Mouse (Mus musculus) midbrain, embryonic 13.5 days (tissue): Measurements from ENCODE around the gene Slc7a8. TPM values are rescaled to one million over a fixed set of nuclear protein-coding genes. Genes with fewer than 3 reads are reported as not detected.

Experiments used
- ATAC-seq: fragments of 200-750 bp; cut with Nextera tagmentation; 2 replicates; pipeline ENCODE4 v1.8.0; 2017; ENCODE audit warnings: mild to moderate bottlenecking, moderate TSS enrichment, moderate library complexity
- H3K27ac ChIP-seq: fragments of 300-500 bp; sonication (generic); 2 replicates; pipeline ENCODE4 v1.5.1; 2015; ENCODE audit warnings: inconsistent platforms, mild to moderate bottlenecking, moderate library complexity
- H3K27me3 ChIP-seq: fragments of 300-500 bp; sonication (generic); 2 replicates; pipeline ENCODE4 v1.6.1; 2015; ENCODE audit warnings: mild to moderate bottlenecking, inconsistent platforms
- H3K36me3 ChIP-seq: fragments of 300-500 bp; sonication (generic); 2 replicates; pipeline ENCODE4 v1.6.1; 2015; ENCODE audit warnings: mild to moderate bottlenecking, inconsistent platforms
- H3K4me1 ChIP-seq: fragments of 300-500 bp; sonication (generic); replicated peaks from 2 replicates; pipeline ENCODE4 v1.6.1; 2015; ENCODE audit warnings: inconsistent platforms
- H3K4me2 ChIP-seq: fragments of 300-500 bp; sonication (generic); replicated peaks from 2 replicates; pipeline ENCODE4 v1.6.1; 2015; ENCODE audit warnings: moderate library complexity, mild to moderate bottlenecking, inconsistent platforms
- H3K4me3 ChIP-seq: fragments of 300-500 bp; sonication (generic); replicated peaks from 2 replicates; pipeline ENCODE4 v1.5.1; 2015; ENCODE audit warnings: mild to moderate bottlenecking, inconsistent platforms
- H3K9ac ChIP-seq: fragments of 300-500 bp; sonication (generic); replicated peaks from 2 replicates; pipeline ENCODE4 v1.6.1; 2015; ENCODE audit warnings: mild to moderate bottlenecking, inconsistent platforms
- H3K9me3 ChIP-seq: fragments of 300-500 bp; sonication (generic); 2 replicates; pipeline ENCODE4 v1.6.1; 2016; ENCODE audit warnings: mild to moderate bottlenecking, inconsistent platforms
- WGBS: fragments of 180-500 bp; shearing (Covaris S2); methylation state at CpG from one replicate; pipeline ENCODE4 v1.1.7; 2015; 5-methylcytosine and 5-hydroxymethylcytosine counted together
- polyA plus RNA-seq: library from polyadenylated mRNA; unstranded; fragments of >200 nt; fragmentation: Nextera tagmentation; extraction: Ambion mirVana; gene quantifications from 2 replicates; pipeline ENCODE4 v1.2.1, GENCODE M21; 2015

The Slc7a8 gene
- 4.6 and 4.9 TPM in 2 replicates for polyA plus RNA-seq

GRCm38 (mm10) chr14:54781610-54782365 is at the start of gene Slc7a8:
TSS of gene Slc7a8 (minus strand) at chr14:54781946.
- no peaks in the 10 kb centered on the region for H3K9me3 ChIP-seq
- H3K27ac ChIP-seq = peak within 1 kb of the TSS; percentile 57
- peak within 1 kb of the TSS; percentile 52 for H3K4me3 ChIP-seq
- peak within 1 kb of the TSS; percentile 63 for H3K9ac ChIP-seq
- peaks cover 14% of the 10 kb centered on the region for H3K4me1 ChIP-seq
- WGBS = 1% methylated on average over 37 of the region's 37 CpGs
- ATAC-seq = peak; percentile 84
- no peaks in the 10 kb centered on the region for H3K36me3 ChIP-seq
- peak within 1 kb of the TSS; percentile 89 for H3K4me2 ChIP-seq
- H3K27me3 ChIP-seq = peaks cover 20% of the 10 kb centered on the region; the same call in 1 of the 2 replicates

DNA sequence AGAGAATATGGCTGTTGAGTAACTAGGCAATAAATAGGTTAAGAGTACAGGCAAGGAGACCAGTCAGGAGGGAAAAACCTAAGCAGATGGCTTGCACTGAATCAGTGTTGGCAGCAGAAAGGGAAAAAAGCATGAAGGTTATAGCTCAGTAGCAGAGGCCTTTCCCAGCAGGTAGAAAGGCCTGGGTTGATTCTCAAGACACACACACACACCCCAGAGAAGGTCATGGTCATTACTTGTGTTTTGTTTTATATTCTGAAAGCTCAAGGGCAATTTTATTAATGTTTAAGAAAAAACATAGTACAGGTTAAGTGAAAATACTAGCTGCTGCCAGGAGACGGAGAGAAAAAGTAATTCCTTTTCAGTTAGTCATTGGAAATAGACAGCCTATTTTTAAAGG is 42.0 kb upstream of the Slc7a8 start:
- Histone ChIP-seq H3K4me2 (no peak overlapping the region), H3K4me1 (no peaks in the 10 kb centered on the region), H3K27ac (no peak overlapping the region), H3K4me3 (no peak overlapping the region), H3K27me3 (no peaks in the 10 kb centered on the region), H3K36me3 (no peaks in the 10 kb centered on the region), H3K9ac (no peak overlapping the region), H3K9me3 (no peaks in the 10 kb centered on the region)
- 97% methylated on average over 1 of the region's 1 CpGs for WGBS
- no peak for ATAC-seq

GRCm38 (mm10) chr14:54822301-54822700 is 40.6 kb upstream of the Slc7a8 start:
- H3K4me2 ChIP-seq = no peak overlapping the region
- H3K36me3 ChIP-seq = no peaks in the 10 kb centered on the region
- H3K9me3 ChIP-seq = no peaks in the 10 kb centered on the region
- no peak overlapping the region for H3K27ac ChIP-seq
- no peak overlapping the region for H3K4me3 ChIP-seq
- no peaks in the 10 kb centered on the region for H3K27me3 ChIP-seq
- no peak overlapping the region for H3K9ac ChIP-seq
- ATAC-seq = no peak
- no peaks in the 10 kb centered on the region for H3K4me1 ChIP-seq
- 95% methylated on average over 2 of the region's 2 CpGs for WGBS

- Histone ChIP-seq H3K4me2 (no peak overlapping the region), H3K36me3 (no peaks in the 10 kb centered on the region), H3K4me3 (no peak overlapping the region), H3K4me1 (no peaks in the 10 kb centered on the region), H3K27ac (no peak overlapping the region), H3K9ac (no peak overlapping the region), H3K9me3 (no peaks in the 10 kb centered on the region), H3K27me3 (no peaks in the 10 kb centered on the region)
- ATAC-seq = no peak
- WGBS = 52% methylated on average over 2 of the region's 2 CpGs
Observed at GRCm38 (mm10) chr14:54817791-54818190, 36.0 kb upstream of the Slc7a8 start.

DNA sequence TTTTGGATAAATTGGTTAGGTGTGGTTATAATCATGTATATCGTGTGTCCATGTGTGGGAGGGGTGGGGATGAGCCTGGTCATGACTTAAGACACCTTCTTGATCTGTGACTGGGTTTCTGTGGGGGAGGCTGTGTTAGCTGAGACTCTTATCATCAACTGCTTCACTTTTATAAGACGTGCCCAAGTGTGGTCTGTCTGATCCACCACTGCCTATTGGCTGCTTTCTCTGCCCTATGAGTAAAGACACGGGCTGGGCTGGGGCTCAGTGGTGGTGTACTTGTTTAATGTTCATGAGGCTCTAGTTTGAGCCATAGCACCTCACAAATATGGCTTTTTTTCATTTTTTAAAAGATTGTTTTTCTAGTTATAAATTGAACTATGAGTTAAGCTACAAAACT is 34.0 kb upstream of the Slc7a8 start:
- Histone ChIP-seq H3K27ac (no peak overlapping the region), H3K4me2 (no peak overlapping the region), H3K9ac (no peak overlapping the region), H3K36me3 (no peaks in the 10 kb centered on the region), H3K4me1 (no peaks in the 10 kb centered on the region), H3K9me3 (no peaks in the 10 kb centered on the region), H3K27me3 (no peaks in the 10 kb centered on the region), H3K4me3 (no peak overlapping the region)
- 72% methylated on average over 3 of the region's 3 CpGs for WGBS
- no peak for ATAC-seq

GRCm38 (mm10) chr14:54813991-54814390 is 32.2 kb upstream of the Slc7a8 start, which contains the start of gene Rnf212b:
TSS of gene Rnf212b (plus strand) at chr14:54814141.
- H3K4me3 ChIP-seq = no peak within 1 kb of the TSS
- H3K4me2 ChIP-seq = no peak within 1 kb of the TSS

GRCm38 (mm10) chr14:54809668-54810033 is 27.9 kb upstream of the Slc7a8 start:
- WGBS = 92% methylated on average over 3 of the region's 3 CpGs
- Histone ChIP-seq H3K9me3 (no peaks in the 10 kb centered on the region), H3K27me3 (no peaks in the 10 kb centered on the region), H3K4me2 (no peak overlapping the region), H3K9ac (no peak overlapping the region), H3K4me3 (no peak overlapping the region), H3K27ac (no peak overlapping the region), H3K4me1 (no peaks in the 10 kb centered on the region), H3K36me3 (no peaks in the 10 kb centered on the region)
- ATAC-seq = no peak

More at GRCm38 (mm10) chr14:54813991-54814390, 32.2 kb upstream of the Slc7a8 start, which contains the start of gene Rnf212b:
- ATAC-seq = no peak
- no peaks in the 10 kb centered on the region for H3K36me3 ChIP-seq
- H3K27ac ChIP-seq = no peak within 1 kb of the TSS
- H3K4me1 ChIP-seq = no peaks in the 10 kb centered on the region
- H3K9ac ChIP-seq = no peak within 1 kb of the TSS
- no peaks in the 10 kb centered on the region for H3K27me3 ChIP-seq
- 87% methylated on average over 29 of the region's 29 CpGs for whole genome bisulfite sequencing
- no peaks in the 10 kb centered on the region for H3K9me3 ChIP-seq

- H3K9me3 ChIP-seq = no peaks in the 10 kb centered on the region
- 86% methylated on average over 4 of the region's 4 CpGs for WGBS
- H3K36me3 ChIP-seq = no peaks in the 10 kb centered on the region
- no peak overlapping the region for H3K9ac ChIP-seq
- H3K4me1 ChIP-seq = no peaks in the 10 kb centered on the region
- no peaks in the 10 kb centered on the region for H3K27me3 ChIP-seq
- no peak overlapping the region for H3K4me3 ChIP-seq
- H3K27ac ChIP-seq = no peak overlapping the region
- ATAC-seq = no peak
- H3K4me2 ChIP-seq = no peak overlapping the region
Observed at GRCm38 (mm10) chr14:54808718-54809667, 27.2 kb upstream of the Slc7a8 start.

DNA sequence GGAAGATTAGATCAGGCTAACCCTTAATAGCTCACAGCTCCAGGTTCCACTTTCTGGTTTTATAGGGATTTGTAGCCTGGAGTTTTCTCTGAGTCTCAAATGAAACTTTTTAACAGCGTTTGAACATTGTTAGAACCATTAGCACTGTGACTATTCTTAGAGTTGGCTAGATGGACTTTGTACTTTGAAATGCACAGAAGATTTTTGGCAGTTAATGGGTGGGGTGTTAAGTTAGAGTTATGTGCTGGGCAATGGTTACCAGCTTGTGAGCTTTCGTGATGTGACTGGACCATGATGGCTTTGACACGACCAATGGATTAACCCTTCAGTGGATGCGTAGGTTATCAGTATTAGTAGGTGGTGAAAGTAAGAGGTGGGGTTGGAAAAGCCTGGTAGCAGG is 24.4 kb upstream of the Slc7a8 start:
- H3K27ac ChIP-seq = no peak overlapping the region
- H3K4me2 ChIP-seq = no peak overlapping the region
- no peaks in the 10 kb centered on the region for H3K27me3 ChIP-seq
- no peak overlapping the region for H3K9ac ChIP-seq
- no peaks in the 10 kb centered on the region for H3K9me3 ChIP-seq
- H3K4me3 ChIP-seq = no peak overlapping the region
- ATAC-seq = no peak
- 93% methylated on average over 4 of the region's 4 CpGs for WGBS
- no peaks in the 10 kb centered on the region for H3K4me1 ChIP-seq
- H3K36me3 ChIP-seq = no peaks in the 10 kb centered on the region

DNA sequence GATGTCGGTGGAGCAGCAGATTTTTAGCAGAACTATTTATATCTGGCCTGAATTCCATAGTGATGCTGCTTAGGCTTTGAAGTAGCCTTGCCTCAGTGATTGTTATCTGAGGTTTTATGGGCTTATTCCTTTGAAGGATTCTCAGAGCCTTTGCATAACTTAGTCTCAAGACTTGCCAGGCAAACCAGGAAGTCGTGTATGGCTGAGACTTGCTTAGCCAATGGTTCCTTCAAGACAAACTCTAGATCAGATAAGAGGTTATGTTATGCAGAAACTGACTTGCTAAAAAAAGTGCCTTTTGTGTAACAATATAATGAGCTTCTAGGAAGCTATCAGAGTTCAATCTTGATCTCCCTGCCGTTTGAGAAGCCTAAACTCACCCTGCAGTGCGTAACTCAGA is 20.7 kb upstream of the Slc7a8 start:
- no peaks in the 10 kb centered on the region for H3K27me3 ChIP-seq
- H3K9ac ChIP-seq = no peak overlapping the region
- no peak overlapping the region for H3K4me2 ChIP-seq
- H3K36me3 ChIP-seq = no peaks in the 10 kb centered on the region
- H3K4me3 ChIP-seq = no peak overlapping the region
- H3K9me3 ChIP-seq = no peaks in the 10 kb centered on the region
- ATAC-seq = no peak
- H3K4me1 ChIP-seq = no peaks in the 10 kb centered on the region
- WGBS = 86% methylated on average over 4 of the region's 4 CpGs
- H3K27ac ChIP-seq = no peak overlapping the region

- WGBS = 53% methylated on average over 10 of the region's 10 CpGs
Observed at GRCm38 (mm10) chr14:54799686-54800085, 17.9 kb upstream of the Slc7a8 start.

GRCm38 (mm10) chr14:54796760-54797159 is 15.0 kb upstream of the Slc7a8 start:
- no peak overlapping the region for H3K9ac ChIP-seq
- 93% methylated on average over 15 of the region's 15 CpGs for WGBS
- H3K27me3 ChIP-seq = no peaks in the 10 kb centered on the region
- H3K4me1 ChIP-seq = no peaks in the 10 kb centered on the region
- no peak overlapping the region for H3K4me3 ChIP-seq
- no peaks in the 10 kb centered on the region for H3K9me3 ChIP-seq
- H3K4me2 ChIP-seq = no peak overlapping the region
- H3K27ac ChIP-seq = no peak overlapping the region
- no peaks in the 10 kb centered on the region for H3K36me3 ChIP-seq
- no peak for ATAC-seq

More at GRCm38 (mm10) chr14:54799686-54800085, 17.9 kb upstream of the Slc7a8 start:
- Histone ChIP-seq H3K9me3 (no peaks in the 10 kb centered on the region), H3K27me3 (no peaks in the 10 kb centered on the region), H3K4me1 (no peaks in the 10 kb centered on the region), H3K9ac (no peak overlapping the region), H3K36me3 (no peaks in the 10 kb centered on the region), H3K4me2 (no peak overlapping the region), H3K27ac (no peak overlapping the region), H3K4me3 (no peak overlapping the region)
- no peak for ATAC-seq
